Mouse (Mus musculus) CH12.LX (cell line): ENCODE measurements at regions not wholly inside any gene's neighbourhood (a gene's known extent, or its start where the extent isn't known, plus 50 kb on each side); places are given as distances from the start of the nearest gene placed in this dataset.

Experiments used
- DNase-seq: peaks from one replicate; pipeline ENCODE4 v3.0.0-alpha.2; 2013; ENCODE audit errors: extremely low read depth
- H3K27ac ChIP-seq: 2 replicates; pipeline ENCODE4 v1.5.1; 2012; ENCODE audit warnings: low read depth, mild to moderate bottlenecking, control low read depth, moderate library complexity; ENCODE audit not compliant: insufficient read depth
- H3K27me3 ChIP-seq: replicated peaks from 2 replicates; pipeline ENCODE3; 2012; ENCODE audit warnings: inconsistent platforms
- H3K36me3 ChIP-seq, 2 experiments: replicated peaks in 1 of 2; 2 replicates each; pipeline versions ENCODE3 to v1.6.1; 2012; ENCODE audit warnings: inconsistent platforms in 1 of 2, low read length in 1 of 2, mild to moderate bottlenecking in 1 of 2, mixed read lengths in 1 of 2, moderate library complexity in 1 of 2; ENCODE audit not compliant: control insufficient read depth in 1 of 2, insufficient read depth in 1 of 2
- H3K4me1 ChIP-seq, 2 experiments: 2 replicates each; pipeline ENCODE4 v1.6.1; 2012; ENCODE audit warnings: inconsistent platforms in 1 of 2, moderate library complexity in 1 of 2; ENCODE audit not compliant: insufficient read depth in 2 of 2, control insufficient read depth in 1 of 2
- H3K4me2 ChIP-seq: 2 replicates; pipeline ENCODE4 v1.6.1; 2012; ENCODE audit warnings: low read depth, mild to moderate bottlenecking, control low read depth; ENCODE audit not compliant: poor library complexity, insufficient read depth, severe bottlenecking
- H3K4me3 ChIP-seq, 3 experiments: fragments of 150-350 bp in 1 of 3; sonication (generic) in 1 of 3; replicated peaks in 1 of 3; 2 replicates each; pipeline versions ENCODE3 to v1.5.1; 2011 to 2012; ENCODE audit warnings: low read depth in 2 of 3, low read length in 2 of 3, mild to moderate bottlenecking in 2 of 3, moderate library complexity in 2 of 3, control low read depth in 1 of 3, improper control_type of control experiment in 1 of 3, inconsistent platforms in 1 of 3, mixed read lengths in 1 of 3; ENCODE audit not compliant: poor library complexity in 1 of 3
- H3K79me2 ChIP-seq: replicated peaks from 2 replicates; pipeline ENCODE4 v1.6.1; 2012; ENCODE audit warnings: mild to moderate bottlenecking, moderate library complexity; ENCODE audit not compliant: control insufficient read depth, poor library complexity, insufficient read depth, severe bottlenecking; ENCODE audit errors: extremely low read depth
- H3K9ac ChIP-seq: 2 replicates; pipeline ENCODE4 v1.6.1; 2012; ENCODE audit warnings: low read depth, mild to moderate bottlenecking, control low read depth, moderate library complexity; ENCODE audit not compliant: insufficient read depth
- H3K9me3 ChIP-seq: replicated peaks from 2 replicates; pipeline ENCODE3; 2012; ENCODE audit warnings: low read length, inconsistent platforms, mixed read lengths
- BHLHE40 ChIP-seq: IDR thresholded peaks from 2 replicates; pipeline ENCODE4 v1.6.1; 2011; ENCODE audit warnings: mild to moderate bottlenecking, low read depth, low read length, improper control_type of control experiment
- CHD1 ChIP-seq: IDR thresholded peaks from 2 replicates; pipeline ENCODE4 v1.6.1; 2012; ENCODE audit warnings: low read depth, low read length, improper control_type of control experiment, inconsistent platforms
- E2F4 ChIP-seq: IDR thresholded peaks from 2 replicates; pipeline ENCODE4 v1.6.1; 2011; ENCODE audit warnings: low read depth, low read length, improper control_type of control experiment; ENCODE audit not compliant: insufficient replicate concordance
- ELF1 ChIP-seq: IDR thresholded peaks from 2 replicates; pipeline ENCODE4 v1.6.1; 2014; ENCODE audit warnings: low read depth, mild to moderate bottlenecking, inconsistent platforms, low read length, improper control_type of control experiment
- ETS1 ChIP-seq: conservative IDR thresholded peaks from 2 replicates; pipeline ENCODE4 v1.6.1; 2012; ENCODE audit warnings: low read depth, mild to moderate bottlenecking, inconsistent platforms, low read length, improper control_type of control experiment, moderate library complexity
- GABPA ChIP-seq: IDR thresholded peaks from 2 replicates; pipeline ENCODE4 v1.6.1; 2012; ENCODE audit warnings: low read depth, low read length, improper control_type of control experiment, inconsistent platforms; ENCODE audit not compliant: insufficient replicate concordance
- IRF4 ChIP-seq: IDR thresholded peaks from 2 replicates; pipeline ENCODE4 v1.6.1; 2014; ENCODE audit warnings: low read depth, mild to moderate bottlenecking, inconsistent platforms, low read length, improper control_type of control experiment
- KAT2A ChIP-seq: IDR thresholded peaks from 2 replicates; pipeline ENCODE4 v1.6.1; 2012; ENCODE audit warnings: low read length, improper control_type of control experiment, inconsistent platforms; ENCODE audit not compliant: insufficient replicate concordance
- MAFK ChIP-seq: IDR thresholded peaks from 2 replicates; pipeline ENCODE4 v1.6.1; 2011; ENCODE audit warnings: low read length, improper control_type of control experiment; ENCODE audit not compliant: insufficient replicate concordance
- MAX ChIP-seq: IDR thresholded peaks from 2 replicates; pipeline ENCODE4 v1.6.1; 2011; ENCODE audit warnings: low read length, improper control_type of control experiment
- NELFE ChIP-seq: IDR thresholded peaks from 2 replicates; pipeline ENCODE4 v1.6.1; 2011; ENCODE audit warnings: low read depth, low read length, improper control_type of control experiment
- PAX5 ChIP-seq: IDR thresholded peaks from 2 replicates; pipeline ENCODE4 v1.6.1; 2012; ENCODE audit warnings: low read length, inconsistent platforms, mixed read lengths
- POLR2AphosphoS2 ChIP-seq: IDR thresholded peaks from 2 replicates; pipeline ENCODE4 v1.6.1; 2011; ENCODE audit warnings: low read depth, low read length, improper control_type of control experiment
- RAD21 ChIP-seq: IDR thresholded peaks from 2 replicates; pipeline ENCODE4 v1.6.1; 2011; ENCODE audit warnings: low read depth, mild to moderate bottlenecking, low read length, improper control_type of control experiment, moderate library complexity
- RCOR1 ChIP-seq: conservative IDR thresholded peaks from 2 replicates; pipeline ENCODE4 v1.6.1; 2012; ENCODE audit warnings: low read depth, mild to moderate bottlenecking, inconsistent platforms, low read length, improper control_type of control experiment
- SMC3 ChIP-seq: IDR thresholded peaks from 2 replicates; pipeline ENCODE4 v1.6.1; 2011; ENCODE audit warnings: low read depth, low read length, improper control_type of control experiment
- TBP ChIP-seq: conservative IDR thresholded peaks from 2 replicates; pipeline ENCODE4 v1.6.1; 2011; ENCODE audit warnings: low read depth, low read length, improper control_type of control experiment
- UBTF ChIP-seq: IDR thresholded peaks from 2 replicates; pipeline ENCODE4 v1.6.1; 2012; ENCODE audit warnings: low read depth, mild to moderate bottlenecking, inconsistent platforms, low read length, improper control_type of control experiment, moderate library complexity
- USF1 ChIP-seq: IDR thresholded peaks from 2 replicates; pipeline ENCODE4 v1.6.1; 2014; ENCODE audit warnings: low read depth, mild to moderate bottlenecking, inconsistent platforms, low read length, improper control_type of control experiment
- USF2 ChIP-seq: conservative IDR thresholded peaks from 2 replicates; pipeline ENCODE4 v1.6.1; 2011; ENCODE audit warnings: low read depth, low read length, improper control_type of control experiment
- ZC3H11A ChIP-seq: IDR thresholded peaks from 2 replicates; pipeline ENCODE4 v1.6.1; 2012; ENCODE audit warnings: low read depth, mild to moderate bottlenecking, inconsistent platforms, low read length, improper control_type of control experiment
- ZKSCAN1 ChIP-seq: IDR thresholded peaks from 2 replicates; pipeline ENCODE4 v1.6.1; 2012; ENCODE audit warnings: low read depth, inconsistent platforms, low read length, improper control_type of control experiment, borderline replicate concordance
- ZNF384 ChIP-seq: IDR thresholded peaks from 2 replicates; pipeline ENCODE4 v1.6.1; 2012; ENCODE audit warnings: low read depth, low read length, improper control_type of control experiment, inconsistent platforms
- dilution Hi-C: fragments of 300-500 bp; cut with MboI; formaldehyde crosslinking; loops from 2 replicates; pipeline ENCODE4 v1.14.3; 2020; ENCODE audit warnings: low sequenced_read_pairs; ENCODE audit not compliant: extremely low pct_unique_long_range_greater_than_20kb, extremely low pct_ligation_motif_present
- in situ Hi-C: fragments of 300-500 bp; cut with MboI; formaldehyde crosslinking; loops from 3 replicates; pipeline ENCODE4 v1.14.3; 2019; ENCODE audit warnings: low sequenced_read_pairs, low pct_ligation_motif_present, low pct_unique_long_range_greater_than_20kb, mixed read lengths

GRCm38 (mm10) chr1:30318195-30318594, 555.5 kb downstream of the Phf3 start:
- Histone ChIP-seq H3K9ac (no peak overlapping the region), H3K27ac (no peak overlapping the region), H3K79me2 (no peaks in the 10 kb centered on the region), H3K27me3 (no peaks in the 10 kb centered on the region), H3K9me3 (peaks cover 18% of the 10 kb centered on the region)
- in situ Hi-C loops = no loop called here
- TF ChIP-seq POLR2AphosphoS2 (no peak), ZKSCAN1 (no peak), ELF1 (no peak), USF1 (no peak), E2F4 (no peak), RCOR1 (no peak), SMC3 (no peak), KAT2A (no peak), ZNF384 (no peak), ETS1 (no peak)
- TF ChIP-seq, all 38 proteins: peak for 0
- dilution Hi-C loops = no loop called here
- DNase-seq = no peak
- H3K36me3 ChIP-seq = no peaks in the 10 kb centered on the region
- H3K4me2 ChIP-seq = no peak overlapping the region
- H3K4me1 ChIP-seq = no peaks in the 10 kb centered on the region
- no peak overlapping the region for H3K4me3 ChIP-seq

GRCm38 (mm10) chr1:30289073-30289472, 584.6 kb downstream of the Phf3 start:
- TF ChIP-seq MAFK (no peak), BHLHE40 (no peak), NELFE (no peak), CHD1 (no peak), TBP (no peak), IRF4 (no peak), ZC3H11A (no peak), GABPA (no peak), MAX (no peak), SMC3 (no peak), PAX5 (no peak), UBTF (no peak), ZKSCAN1 (no peak), RCOR1 (no peak), USF2 (no peak), RAD21 (no peak)
- Histone ChIP-seq H3K9ac (no peak overlapping the region), H3K36me3 (no peaks in the 10 kb centered on the region), H3K27me3 (no peaks in the 10 kb centered on the region), H3K27ac (no peak overlapping the region), H3K9me3 (peaks cover 8% of the 10 kb centered on the region), H3K4me2 (no peak overlapping the region), H3K4me1 (no peaks in the 10 kb centered on the region), H3K4me3 (no peak overlapping the region), H3K79me2 (no peaks in the 10 kb centered on the region)
- DNase-seq = no peak
- dilution Hi-C loops (no loop called here), in situ Hi-C loops (no loop called here)
